Mouse (Mus musculus) cortical plate, adult 2 months (tissue): ENCODE data around the gene Mgmt.

Experiments
- CTCF ChIP-seq: fragments of 200-500 bp; IDR thresholded peaks from 2 replicates; pipeline ENCODE4 v1.5.1; 2011; ENCODE audit warnings: mild to moderate bottlenecking, control low read depth, low read length; ENCODE audit not compliant: insufficient read depth; ENCODE audit errors: extremely low read depth
- POLR2A ChIP-seq: fragments of 200-500 bp; IDR thresholded peaks from 2 replicates; pipeline ENCODE4 v1.6.1; 2011; ENCODE audit warnings: mild to moderate bottlenecking, low read length, control low read depth; ENCODE audit not compliant: insufficient read depth; ENCODE audit errors: extremely low read depth

GRCm38 (mm10) chr7:136997456-136997855 is 103.0 kb downstream of the Mgmt start:
- TF ChIP-seq CTCF (no peak), POLR2A (no peak)
